Mouse (Mus musculus) C2C12 (cell line): Measurements from ENCODE around the gene Nat8f2. TPM values are rescaled to one million over a fixed set of nuclear protein-coding genes. Genes with fewer than 3 reads are reported as not detected.
"Not testable (repeated sequence)": the region's sequence is repeated elsewhere in the genome, so short reads cannot be mapped to it uniquely, and the experiment has no call there.

Experiments used
- H3K27me3 ChIP-seq: one replicate; pipeline ENCODE4 v1.6.1; 2011; ENCODE audit not compliant: control insufficient read depth, insufficient read depth, insufficient read length
- H3K36me3 ChIP-seq: one replicate; pipeline ENCODE4 v1.6.1; 2011; ENCODE audit not compliant: control insufficient read depth, insufficient read depth
- H3K4me3 ChIP-seq: one replicate; pipeline ENCODE4 v1.5.1; 2011; ENCODE audit warnings: mild to moderate bottlenecking, control low read depth; ENCODE audit not compliant: poor library complexity, insufficient read depth, severe bottlenecking
- H3K79me2 ChIP-seq: one replicate; pipeline ENCODE4 v1.6.1; 2011; ENCODE audit not compliant: control insufficient read depth, insufficient read depth
- H3K79me3 ChIP-seq: one replicate; pipeline ENCODE4 v1.6.1; 2011; ENCODE audit warnings: low read depth, control low read depth
- H3ac ChIP-seq: one replicate; pipeline ENCODE3; 2011; ENCODE audit warnings: low read depth; ENCODE audit not compliant: control insufficient read depth, insufficient read length
- CEBPB ChIP-seq: IDR thresholded peaks from one replicate; pipeline ENCODE4 v1.6.1; 2011; ENCODE audit warnings: low read depth, mild to moderate bottlenecking, control low read depth, moderate library complexity
- CTCF ChIP-seq: IDR thresholded peaks from one replicate; pipeline ENCODE4 v1.5.1; 2011; ENCODE audit not compliant: control insufficient read depth, insufficient read depth, insufficient read length
- FOSL1 ChIP-seq: IDR thresholded peaks from one replicate; pipeline ENCODE4 v1.8.0; 2011; ENCODE audit warnings: mild to moderate bottlenecking, low read length; ENCODE audit not compliant: poor library complexity, insufficient read depth, severe bottlenecking
- MAX ChIP-seq: IDR thresholded peaks from one replicate; pipeline ENCODE4 v1.6.1; 2011; ENCODE audit warnings: mild to moderate bottlenecking, control low read depth
- MYOD1 ChIP-seq: IDR thresholded peaks from one replicate; pipeline ENCODE4 v1.6.1; 2011; ENCODE audit warnings: low read depth; ENCODE audit not compliant: control insufficient read depth, insufficient read length
- MYOG ChIP-seq: IDR thresholded peaks from one replicate; pipeline ENCODE4 v1.6.1; 2011; ENCODE audit not compliant: control insufficient read depth, insufficient read length; ENCODE audit errors: extremely low read depth
- USF1 ChIP-seq: IDR thresholded peaks from one replicate; pipeline ENCODE4 v1.6.1; 2011; ENCODE audit warnings: low read depth, mild to moderate bottlenecking, control low read depth, moderate library complexity
- polyA plus RNA-seq: library from polyadenylated mRNA; unstranded; fragments of >200 nt; fragmentation: generic; extraction: Trizol; gene quantifications from one replicate; pipeline ENCODE4 v1.2.1, GENCODE M21; 2012; ENCODE audit warnings: missing spikeins

Nat8f2 gene
- polyA plus RNA-seq, 1 experiment: not detected

- Histone ChIP-seq H3K79me3 (no peaks in the 10 kb centered on the region), H3K27me3 (peaks cover 24% of the 10 kb centered on the region), H3ac (no peak overlapping the region), H3K36me3 (no peaks in the 10 kb centered on the region), H3K4me3 (no peak overlapping the region), H3K79me2 (no peaks in the 10 kb centered on the region)
- TF ChIP-seq MYOD1: no peak
- TF ChIP-seq FOSL1: no peak
- TF ChIP-seq CEBPB: no peak
- TF ChIP-seq MYOG: no peak
- TF ChIP-seq CTCF: no peak
- no peak for TF ChIP-seq USF1
- no peak for TF ChIP-seq MAX
Observed at GRCm38 (mm10) chr6:85851062-85851773, 17.7 kb downstream of the Nat8f2 start.

DNA sequence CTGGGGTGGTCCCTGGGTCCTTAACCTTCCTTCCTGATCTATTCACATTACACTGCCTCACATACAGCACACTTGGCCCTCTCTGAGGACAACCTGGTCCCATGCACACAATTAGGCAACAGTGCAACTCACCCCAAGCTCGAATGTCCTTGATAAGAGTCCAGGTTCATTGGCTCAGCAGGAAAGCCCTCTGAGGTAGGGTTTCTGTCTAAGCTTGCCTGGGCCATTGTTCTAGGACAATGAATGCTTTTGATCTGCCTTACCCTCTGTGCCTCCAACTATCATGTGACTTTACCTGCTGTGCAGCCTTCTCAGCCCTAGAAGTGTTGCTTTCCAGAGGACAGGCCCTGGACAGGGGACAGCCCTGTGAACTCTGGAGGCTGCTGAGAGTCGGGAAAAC lies 19.7 kb downstream of the Nat8f2 start:
- no peak for TF ChIP-seq MYOD1
- Histone ChIP-seq H3K79me3 (no peaks in the 10 kb centered on the region), H3K36me3 (no peaks in the 10 kb centered on the region), H3ac (no peak overlapping the region), H3K79me2 (no peaks in the 10 kb centered on the region), H3K27me3 (peaks cover 22% of the 10 kb centered on the region), H3K4me3 (no peak overlapping the region)

GRCm38 (mm10) chr6:85848140-85848539 lies 20.8 kb downstream of the Nat8f2 start:
- H3K79me3 ChIP-seq: no peaks in the 10 kb centered on the region

DNA sequence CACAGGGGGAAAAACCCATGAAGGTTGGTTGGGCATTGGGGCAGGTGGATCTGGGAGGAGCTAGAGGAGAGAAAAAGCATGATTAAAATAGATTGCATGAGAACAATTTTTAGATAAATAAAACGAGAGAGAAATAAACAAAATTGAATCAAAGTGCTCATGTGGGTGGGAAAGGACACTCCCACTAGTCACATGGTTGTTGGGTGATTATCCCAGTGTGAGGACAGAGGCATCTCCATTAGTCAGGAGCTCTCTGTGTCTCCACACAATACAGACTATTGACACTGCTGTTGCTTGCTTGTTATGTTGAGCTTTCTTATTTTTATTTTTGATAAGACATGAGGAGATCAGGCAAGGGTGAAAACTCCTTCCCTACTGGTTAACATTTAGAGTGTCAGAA lies 22.0 kb downstream of the Nat8f2 start:
- Histone ChIP-seq H3K27me3 (peaks cover 22% of the 10 kb centered on the region), H3ac (no peak overlapping the region), H3K79me2 (no peaks in the 10 kb centered on the region), H3K4me3 (no peak overlapping the region), H3K79me3 (no peaks in the 10 kb centered on the region), H3K36me3 (no peaks in the 10 kb centered on the region)
- TF ChIP-seq USF1: no peak
- no peak for TF ChIP-seq MAX
- no peak for TF ChIP-seq MYOD1
- TF ChIP-seq FOSL1: no peak
- no peak for TF ChIP-seq MYOG
- TF ChIP-seq CEBPB: no peak
- TF ChIP-seq CTCF: no peak

More at GRCm38 (mm10) chr6:85848140-85848539, 20.8 kb downstream of the Nat8f2 start:
- TF ChIP-seq MYOD1 (no peak), MYOG (no peak), USF1 (no peak), CTCF (no peak), MAX (no peak), FOSL1 (no peak), CEBPB (no peak)
- Histone ChIP-seq H3ac (no peak overlapping the region), H3K36me3 (no peaks in the 10 kb centered on the region), H3K4me3 (no peak overlapping the region), H3K79me2 (no peaks in the 10 kb centered on the region), H3K27me3 (peaks cover 22% of the 10 kb centered on the region)

DNA sequence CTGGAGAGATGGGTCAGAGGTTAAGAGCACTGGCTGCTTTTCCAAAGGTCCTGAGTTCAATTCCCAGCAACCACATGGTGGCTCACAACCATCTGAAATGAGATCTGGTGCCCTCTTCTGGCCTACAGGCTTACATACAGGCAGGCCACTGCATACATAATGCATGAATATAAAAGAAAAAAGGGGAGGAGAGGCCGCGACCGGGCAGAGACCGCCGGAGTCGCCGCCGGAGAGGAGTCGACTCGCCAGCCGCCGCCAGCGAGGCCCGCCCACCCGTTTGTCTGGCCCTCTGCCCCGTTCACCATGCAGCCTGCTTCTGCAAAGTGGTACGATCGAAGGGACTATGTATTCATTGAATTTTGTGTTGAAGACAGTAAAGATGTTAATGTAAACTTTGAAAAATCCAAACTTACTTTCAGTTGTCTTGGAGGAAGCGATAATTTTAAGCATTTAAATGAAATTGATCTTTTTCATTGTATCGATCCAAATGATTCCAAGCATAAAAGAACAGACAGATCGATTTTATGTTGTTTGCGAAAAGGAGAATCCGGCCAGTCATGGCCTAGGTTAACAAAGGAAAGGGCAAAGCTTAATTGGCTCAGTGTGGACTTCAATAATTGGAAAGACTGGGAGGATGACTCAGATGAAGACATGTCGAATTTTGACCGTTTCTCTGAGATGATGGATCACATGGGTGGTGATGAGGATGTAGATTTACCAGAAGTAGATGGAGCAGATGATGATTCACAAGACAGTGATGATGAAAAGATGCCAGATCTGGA lies 25.1 kb downstream of the Nat8f2 start:
- not testable (repeated sequence) for H3K79me2 ChIP-seq, H3ac ChIP-seq, H3K79me3 ChIP-seq, H3K4me3 ChIP-seq, H3K36me3 ChIP-seq, H3K27me3 ChIP-seq

- Histone ChIP-seq H3K79me3 (no peaks in the 10 kb centered on the region), H3ac (no peak overlapping the region), H3K27me3 (no peaks in the 10 kb centered on the region), H3K79me2 (no peaks in the 10 kb centered on the region), H3K36me3 (no peaks in the 10 kb centered on the region), H3K4me3 (no peak overlapping the region)
- TF ChIP-seq USF1 (no peak), MYOD1 (no peak), MYOG (no peak), FOSL1 (no peak), CTCF (no peak)
Observed at GRCm38 (mm10) chr6:85839982-85840381, 29.0 kb downstream of the Nat8f2 start.
